Mouse (Mus musculus): ENCODE measurements at regions not wholly inside any gene's neighbourhood (a gene's known extent, or its start where the extent isn't known, plus 50 kb on each side); places are given as distances from the start of the nearest gene placed in this dataset.

- TF ChIP-seq POLR2A (IDR thresholded peaks at IDR 0.05; ENCODE audit: borderline replicate concordance, extremely low read depth, insufficient read depth, insufficient read length, poor library complexity, severe bottlenecking) (no peak), CTCF (IDR thresholded peaks at IDR 0.05; ENCODE audit: borderline replicate concordance, extremely low read depth, insufficient read depth, insufficient read length) (no peak)
- DNase-seq (ENCODE audit: low read depth), result peak; percentile 76
Measured at GRCm38 (mm10) chr5:120285036-120285435, 146.5 kb upstream of the Lhx5 start.

GRCm38 (mm10) chr5:120286787-120287186, 144.7 kb upstream of the Lhx5 start:
- peak; percentile 38 for DNase-seq (ENCODE audit: low read depth)
- no peak for TF ChIP-seq CTCF (IDR thresholded peaks at IDR 0.05; ENCODE audit: borderline replicate concordance, extremely low read depth, insufficient read depth, insufficient read length)
- no peak for TF ChIP-seq POLR2A (IDR thresholded peaks at IDR 0.05; ENCODE audit: borderline replicate concordance, extremely low read depth, insufficient read depth, insufficient read length, poor library complexity, severe bottlenecking)

- peak; percentile 90 for DNase-seq (ENCODE audit: low read depth)
- TF ChIP-seq POLR2A (IDR thresholded peaks at IDR 0.05; ENCODE audit: borderline replicate concordance, extremely low read depth, insufficient read depth, insufficient read length, poor library complexity, severe bottlenecking), result no peak
- no peak for TF ChIP-seq CTCF (IDR thresholded peaks at IDR 0.05; ENCODE audit: borderline replicate concordance, extremely low read depth, insufficient read depth, insufficient read length)
Measured at GRCm38 (mm10) chr5:120288036-120288684, 143.3 kb upstream of the Lhx5 start.

GRCm38 (mm10) chr5:120294526-120295078, 136.9 kb upstream of the Lhx5 start:
- DNase-seq (ENCODE audit: low read depth), result peak; percentile 60
- TF ChIP-seq CTCF (IDR thresholded peaks at IDR 0.05; ENCODE audit: borderline replicate concordance, extremely low read depth, insufficient read depth, insufficient read length), result no peak
- no peak for TF ChIP-seq POLR2A (IDR thresholded peaks at IDR 0.05; ENCODE audit: borderline replicate concordance, extremely low read depth, insufficient read depth, insufficient read length, poor library complexity, severe bottlenecking)

- DNase-seq (ENCODE audit: low read depth), result peak; percentile 82
- no peak for TF ChIP-seq CTCF (IDR thresholded peaks at IDR 0.05; ENCODE audit: borderline replicate concordance, extremely low read depth, insufficient read depth, insufficient read length)
- TF ChIP-seq POLR2A (IDR thresholded peaks at IDR 0.05; ENCODE audit: borderline replicate concordance, extremely low read depth, insufficient read depth, insufficient read length, poor library complexity, severe bottlenecking), result no peak
Measured at GRCm38 (mm10) chr5:120297190-120297589, 134.3 kb upstream of the Lhx5 start.

- DNase-seq (ENCODE audit: low read depth), result peak; percentile 27
- TF ChIP-seq POLR2A (IDR thresholded peaks at IDR 0.05; ENCODE audit: borderline replicate concordance, extremely low read depth, insufficient read depth, insufficient read length, poor library complexity, severe bottlenecking) (no peak), CTCF (IDR thresholded peaks at IDR 0.05; ENCODE audit: borderline replicate concordance, extremely low read depth, insufficient read depth, insufficient read length) (no peak)
Measured at GRCm38 (mm10) chr5:120297665-120298282, 133.7 kb upstream of the Lhx5 start.

GRCm38 (mm10) chr5:120301672-120302071, 129.8 kb upstream of the Lhx5 start:
- DNase-seq (ENCODE audit: low read depth), result peak; percentile 58

GRCm38 (mm10) chr5:120302307-120302706, 129.2 kb upstream of the Lhx5 start:
- TF ChIP-seq POLR2A (IDR thresholded peaks at IDR 0.05; ENCODE audit: borderline replicate concordance, extremely low read depth, insufficient read depth, insufficient read length, poor library complexity, severe bottlenecking), result 0 out of 2 replicates have a peak, but pooled peaks have one; percentile 26
- TF ChIP-seq CTCF (IDR thresholded peaks at IDR 0.05; ENCODE audit: borderline replicate concordance, extremely low read depth, insufficient read depth, insufficient read length), result no peak; the same call in 1 of the 2 replicates
- DNase-seq (ENCODE audit: low read depth), result peak; percentile 69

More at GRCm38 (mm10) chr5:120301672-120302071, 129.8 kb upstream of the Lhx5 start:
- TF ChIP-seq CTCF (IDR thresholded peaks at IDR 0.05; ENCODE audit: borderline replicate concordance, extremely low read depth, insufficient read depth, insufficient read length) (no peak), POLR2A (IDR thresholded peaks at IDR 0.05; ENCODE audit: borderline replicate concordance, extremely low read depth, insufficient read depth, insufficient read length, poor library complexity, severe bottlenecking) (no peak)

- DNase-seq (ENCODE audit: low read depth), result peak; percentile 94
- TF ChIP-seq POLR2A (IDR thresholded peaks at IDR 0.05; ENCODE audit: borderline replicate concordance, extremely low read depth, insufficient read depth, insufficient read length, poor library complexity, severe bottlenecking) (no peak), CTCF (IDR thresholded peaks at IDR 0.05; ENCODE audit: borderline replicate concordance, extremely low read depth, insufficient read depth, insufficient read length) (no peak)
Measured at GRCm38 (mm10) chr5:120304295-120304701, 127.2 kb upstream of the Lhx5 start.

GRCm38 (mm10) chr5:120312299-120312698, 119.2 kb upstream of the Lhx5 start:
- no peak for DNase-seq (ENCODE audit: low read depth)
- TF ChIP-seq POLR2A (IDR thresholded peaks at IDR 0.05; ENCODE audit: borderline replicate concordance, extremely low read depth, insufficient read depth, insufficient read length, poor library complexity, severe bottlenecking) (no peak), CTCF (IDR thresholded peaks at IDR 0.05; ENCODE audit: borderline replicate concordance, extremely low read depth, insufficient read depth, insufficient read length) (peak; percentile 54; the same call in 1 of the 2 replicates)

- no peak for DNase-seq (ENCODE audit: low read depth)
Measured at GRCm38 (mm10) chr5:120313984-120314383, 117.5 kb upstream of the Lhx5 start.

More at GRCm38 (mm10) chr5:120313984-120314383, 117.5 kb upstream of the Lhx5 start:
- no peak for TF ChIP-seq CTCF (IDR thresholded peaks at IDR 0.05; ENCODE audit: borderline replicate concordance, extremely low read depth, insufficient read depth, insufficient read length)
- TF ChIP-seq POLR2A (IDR thresholded peaks at IDR 0.05; ENCODE audit: borderline replicate concordance, extremely low read depth, insufficient read depth, insufficient read length, poor library complexity, severe bottlenecking), result no peak
